Mouse (Mus musculus) neutrophil, adult 5-6 weeks (primary cell): Measurements from ENCODE around the gene Gm20388. TPM values are rescaled to one million over a fixed set of nuclear protein-coding genes. Genes with fewer than 3 reads are reported as not detected.

ENCODE experiments used
- ATAC-seq: fragments of 151-379, 151-347 bp; 2 replicates; pipeline ENCODE4 v1.8.0; 2017; ENCODE audit warnings: mild to moderate bottlenecking, moderate TSS enrichment; ENCODE audit not compliant: insufficient number of reproducible peaks, poor library complexity, low FRiP score, severe bottlenecking; ENCODE audit errors: extremely low read depth
- total RNA-seq: library from RNA; stranded (forward); fragments of 200-1000 nt; gene quantifications from 2 replicates; pipeline ENCODE4 v1.2.3, GENCODE M21; 2017

The Gm20388 gene
- total RNA-seq, 1 experiment from 2014 or later, result 10.8 TPM

- no peak for ATAC-seq
Observed at GRCm38 (mm10) chr8:121912831-121913230, 2002.2 kb downstream of the Gm20388 start.

GRCm38 (mm10) chr8:121913378-121913777 is 2002.7 kb downstream of the Gm20388 start:
- ATAC-seq, result no peak

GRCm38 (mm10) chr8:121919158-121919557 is 2008.5 kb downstream of the Gm20388 start:
- ATAC-seq, result no peak

- ATAC-seq, result no peak
Observed at GRCm38 (mm10) chr8:121919731-121920130, 2009.1 kb downstream of the Gm20388 start.

- ATAC-seq, result no peak
Observed at GRCm38 (mm10) chr8:121921582-121921981, 2010.9 kb downstream of the Gm20388 start.

GRCm38 (mm10) chr8:121922101-121922500 is 2011.5 kb downstream of the Gm20388 start:
- ATAC-seq, result no peak

GRCm38 (mm10) chr8:121924681-121925080 is 2014.0 kb downstream of the Gm20388 start:
- no peak for ATAC-seq

GRCm38 (mm10) chr8:121925624-121926023 is 2015.0 kb downstream of the Gm20388 start:
- ATAC-seq, result peak; percentile 63; the same call in 1 of the 2 replicates

- ATAC-seq, result no peak
Observed at GRCm38 (mm10) chr8:121926266-121926665, 2015.6 kb downstream of the Gm20388 start.

GRCm38 (mm10) chr8:121927316-121927715 is 2016.7 kb downstream of the Gm20388 start:
- ATAC-seq, result peak; percentile 57; the same call in 1 of the 2 replicates

- no peak for ATAC-seq
Observed at GRCm38 (mm10) chr8:121930047-121930446, 2019.4 kb downstream of the Gm20388 start.

GRCm38 (mm10) chr8:121931571-121931970 is 2020.9 kb downstream of the Gm20388 start:
- ATAC-seq, result no peak

- no peak for ATAC-seq
Observed at GRCm38 (mm10) chr8:121932026-121932667, 2021.5 kb downstream of the Gm20388 start.

- no peak for ATAC-seq
Observed at GRCm38 (mm10) chr8:121932668-121933520, 2022.3 kb downstream of the Gm20388 start.

- ATAC-seq, result peak; percentile 65
Observed at GRCm38 (mm10) chr8:121934506-121934905, 2023.9 kb downstream of the Gm20388 start.

- no peak for ATAC-seq
Observed at GRCm38 (mm10) chr8:121934923-121935322, 2024.3 kb downstream of the Gm20388 start.

- ATAC-seq, result no peak
Observed at GRCm38 (mm10) chr8:121935341-121936294, 2025.0 kb downstream of the Gm20388 start.

GRCm38 (mm10) chr8:121936391-121936790 is 2025.8 kb downstream of the Gm20388 start:
- no peak for ATAC-seq

- no peak for ATAC-seq
Observed at GRCm38 (mm10) chr8:121938732-121939131, 2028.1 kb downstream of the Gm20388 start.
